Mouse (Mus musculus) forebrain, embryonic 15.5 days (tissue): ENCODE results near the gene Phpt1. TPM values are rescaled to one million over a fixed set of nuclear protein-coding genes. Genes with fewer than 3 reads are reported as not detected.
A peak's percentile ranks its signal among the peaks of the same experiment; 100 is the strongest.
"Not testable (repeated sequence)": the region's sequence is repeated elsewhere in the genome, so short reads cannot be mapped to it uniquely, and the experiment has no call there.

Experiments used
- ATAC-seq: fragments of 200-750 bp; cut with Nextera tagmentation; replicated peaks from 2 replicates; pipeline ENCODE4 v1.8.0; 2017; ENCODE audit warnings: mild to moderate bottlenecking, moderate TSS enrichment, moderate library complexity
- H3K27ac ChIP-seq: fragments of 300-500 bp; sonication (generic); replicated peaks from 2 replicates; pipeline ENCODE4 v1.5.1; 2015; ENCODE audit warnings: mild to moderate bottlenecking, inconsistent platforms
- H3K27me3 ChIP-seq: fragments of 300-500 bp; sonication (generic); 2 replicates; pipeline ENCODE4 v1.6.1; 2015; ENCODE audit warnings: inconsistent platforms
- H3K36me3 ChIP-seq: fragments of 300-500 bp; sonication (generic); 2 replicates; pipeline ENCODE4 v1.6.1; 2015; ENCODE audit warnings: mild to moderate bottlenecking, inconsistent platforms
- H3K4me1 ChIP-seq: fragments of 300-500 bp; sonication (generic); 2 replicates; pipeline ENCODE4 v1.6.1; 2015; ENCODE audit warnings: inconsistent platforms
- H3K4me2 ChIP-seq: fragments of 300-500 bp; sonication (generic); replicated peaks from 2 replicates; pipeline ENCODE4 v1.6.1; 2015; ENCODE audit warnings: mild to moderate bottlenecking, inconsistent platforms
- H3K4me3 ChIP-seq: fragments of 300-500 bp; sonication (generic); 2 replicates; pipeline ENCODE4 v1.5.1; 2015; ENCODE audit warnings: mild to moderate bottlenecking, inconsistent platforms
- H3K9ac ChIP-seq: fragments of 300-500 bp; sonication (generic); replicated peaks from 2 replicates; pipeline ENCODE4 v1.6.1; 2015; ENCODE audit warnings: mild to moderate bottlenecking, inconsistent platforms
- H3K9me3 ChIP-seq: fragments of 300-500 bp; sonication (generic); 2 replicates; pipeline ENCODE4 v1.6.1; 2016; ENCODE audit warnings: inconsistent platforms
- WGBS: fragments of 180-500 bp; shearing (Covaris S2); methylation state at CpG from one replicate; pipeline ENCODE4 v1.1.7; 2015; ENCODE audit warnings: mixed read lengths; 5-methylcytosine and 5-hydroxymethylcytosine counted together
- polyA plus RNA-seq: library from polyadenylated mRNA; unstranded; fragments of >200 nt; fragmentation: Nextera tagmentation; extraction: Ambion mirVana; gene quantifications from 2 replicates; pipeline ENCODE4 v1.2.1, GENCODE M21; 2015

Phpt1 gene
- polyA plus RNA-seq, 1 experiment from 2014 or later, result 151 TPM

DNA sequence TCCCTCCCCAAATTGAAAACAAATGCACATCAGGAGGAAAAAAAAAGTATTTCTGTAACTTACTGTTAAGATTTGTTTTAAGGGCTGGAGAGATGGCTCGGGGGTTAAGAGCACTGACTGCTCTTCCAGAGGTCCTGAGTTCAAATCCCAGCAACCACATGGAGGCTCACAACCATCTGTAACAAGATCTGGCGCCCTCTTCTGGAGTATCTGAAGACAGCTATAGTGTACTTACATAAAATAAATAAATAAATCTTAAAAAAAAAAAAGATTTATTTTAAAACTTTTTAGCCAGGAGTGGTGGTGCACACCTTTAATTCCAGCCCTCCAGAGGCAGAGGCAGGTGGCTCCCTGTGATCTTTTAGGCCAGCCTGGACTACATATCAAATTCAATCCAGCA is 19.5 kb downstream of the Phpt1 start:
- H3K9me3 ChIP-seq, H3K4me2 ChIP-seq, H3K27ac ChIP-seq, H3K9ac ChIP-seq, ATAC-seq, H3K36me3 ChIP-seq, H3K27me3 ChIP-seq, H3K4me3 ChIP-seq: not testable (repeated sequence)
- 50% methylated on average over 2 of the region's 2 CpGs for WGBS
- H3K4me1 ChIP-seq, result peaks cover 25% of the 10 kb centered on the region

DNA sequence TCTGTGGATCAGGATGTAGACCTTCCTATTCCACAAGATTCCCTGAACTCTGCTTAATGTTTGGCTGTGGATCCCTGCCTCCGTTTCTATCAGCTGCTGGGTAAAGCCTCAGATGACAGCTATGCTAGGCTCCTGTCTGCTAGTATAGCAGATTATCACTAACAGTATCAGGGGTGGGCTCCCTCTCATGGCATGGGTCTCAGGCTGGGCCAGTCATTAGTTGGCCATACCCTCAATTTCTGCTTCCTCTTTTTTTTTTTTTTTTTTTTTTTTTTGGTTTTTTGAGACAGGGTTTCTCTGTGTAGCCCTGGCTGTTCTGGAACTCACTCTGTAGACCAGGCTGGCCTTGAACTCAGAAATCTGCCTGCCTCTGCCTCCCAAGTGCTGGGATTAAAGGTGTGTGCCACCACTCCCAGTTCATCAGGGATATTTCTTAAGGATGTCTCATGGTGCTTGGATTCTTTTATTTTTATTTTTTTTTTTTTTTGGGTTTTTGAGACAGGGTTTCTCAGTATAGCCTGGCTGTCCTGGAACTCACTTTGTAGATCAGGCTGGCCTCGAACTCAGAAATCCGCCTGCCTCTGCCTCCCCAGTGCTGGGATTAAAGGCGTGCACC is 21.7 kb downstream of the Phpt1 start:
- H3K4me2 ChIP-seq, H3K27me3 ChIP-seq, H3K9me3 ChIP-seq, H3K4me3 ChIP-seq, H3K27ac ChIP-seq, H3K9ac ChIP-seq, ATAC-seq, H3K36me3 ChIP-seq: not testable (repeated sequence)
- H3K4me1 ChIP-seq, result peaks cover 11% of the 10 kb centered on the region
- WGBS, result 89% methylated on average over 4 of the region's 4 CpGs

DNA sequence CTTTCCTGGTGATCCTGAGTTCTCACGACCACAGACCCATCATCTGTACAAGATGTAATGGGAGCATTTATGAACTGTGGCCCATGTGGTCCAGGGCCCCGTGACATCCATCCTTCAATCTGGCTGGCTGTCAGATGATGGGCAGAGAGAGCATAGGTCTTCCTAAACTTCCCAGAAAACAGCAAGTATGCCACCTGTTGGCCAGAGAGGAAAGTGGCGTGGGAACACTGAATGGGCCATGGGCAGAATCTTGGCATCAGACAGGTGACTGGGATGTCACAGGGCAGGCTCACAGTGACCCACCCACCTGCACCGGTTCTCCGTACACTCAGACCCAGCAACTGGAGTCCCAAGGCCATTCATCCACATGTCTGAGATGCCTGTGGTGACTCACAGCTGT is 23.8 kb downstream of the Phpt1 start:
- peaks cover 9% of the 10 kb centered on the region for H3K4me1 ChIP-seq
- H3K4me3 ChIP-seq, result no peak overlapping the region
- H3K27ac ChIP-seq, result no peak overlapping the region
- 34% methylated on average over 5 of the region's 5 CpGs for whole genome bisulfite sequencing
- no peak overlapping the region for H3K4me2 ChIP-seq
- no peaks in the 10 kb centered on the region for H3K27me3 ChIP-seq
- no peak overlapping the region for H3K9ac ChIP-seq
- H3K36me3 ChIP-seq, result no peaks in the 10 kb centered on the region
- no peaks in the 10 kb centered on the region for H3K9me3 ChIP-seq
- no peak for ATAC-seq

GRCm38 (mm10) chr2:25549021-25549991 is 25.7 kb downstream of the Phpt1 start:
- Histone ChIP-seq H3K27ac (no peak overlapping the region), H3K9me3 (no peaks in the 10 kb centered on the region), H3K36me3 (no peaks in the 10 kb centered on the region), H3K27me3 (no peaks in the 10 kb centered on the region), H3K9ac (no peak overlapping the region), H3K4me1 (peaks cover 15% of the 10 kb centered on the region), H3K4me2 (no peak overlapping the region), H3K4me3 (no peak overlapping the region)
- ATAC-seq, result no peak
- WGBS, result 79% methylated on average over 9 of the region's 9 CpGs

DNA sequence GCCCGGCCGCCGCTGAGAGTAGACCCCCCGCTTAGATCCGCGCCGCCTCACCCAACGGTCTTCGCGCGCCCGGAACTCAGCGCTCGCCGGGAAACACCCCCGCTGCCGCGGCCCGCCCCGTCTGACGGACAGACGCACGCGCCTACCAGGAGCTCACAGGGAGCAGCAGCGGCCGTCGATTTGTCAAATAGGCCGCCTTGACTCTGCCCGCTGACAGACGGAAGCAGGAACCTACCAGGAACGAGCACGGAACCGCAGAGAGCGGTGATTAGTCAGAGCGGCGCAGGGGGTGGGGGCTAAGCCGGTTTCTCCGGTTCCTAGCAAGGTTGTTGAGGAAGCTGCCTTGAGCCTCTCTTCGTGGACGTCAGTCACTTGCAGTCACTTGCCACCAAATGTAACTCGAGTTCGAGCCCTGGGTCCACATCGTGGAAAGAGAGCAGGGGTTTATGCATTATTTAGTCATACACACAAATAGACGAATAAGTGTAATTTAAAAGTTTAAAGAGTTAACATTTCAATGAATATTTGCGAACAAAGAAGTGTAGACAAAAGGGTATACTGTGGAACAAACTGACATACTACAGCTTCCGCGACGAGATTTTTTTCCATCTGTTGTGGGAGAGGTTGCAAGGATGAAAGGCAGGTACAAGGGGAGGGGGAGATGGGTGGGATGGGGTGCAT is 28.1 kb downstream of the Phpt1 start, which contains the start of gene Traf2:
Gene Traf2 (minus strand): TSS at position 130 of the 681 bp plus-strand sequence.
- Histone ChIP-seq H3K9ac (peak within 1 kb of the TSS; percentile 57), H3K4me3 (peak within 1 kb of the TSS; percentile 59), H3K27me3 (no peaks in the 10 kb centered on the region), H3K4me2 (peak within 1 kb of the TSS; percentile 57), H3K9me3 (no peaks in the 10 kb centered on the region), H3K4me1 (peaks cover 15% of the 10 kb centered on the region), H3K36me3 (no peaks in the 10 kb centered on the region), H3K27ac (peak within 1 kb of the TSS; percentile 49; the same call in 1 of the 2 replicates)
- ATAC-seq, result peak; percentile 100
- 3% methylated on average over 48 of the region's 48 CpGs for WGBS

DNA sequence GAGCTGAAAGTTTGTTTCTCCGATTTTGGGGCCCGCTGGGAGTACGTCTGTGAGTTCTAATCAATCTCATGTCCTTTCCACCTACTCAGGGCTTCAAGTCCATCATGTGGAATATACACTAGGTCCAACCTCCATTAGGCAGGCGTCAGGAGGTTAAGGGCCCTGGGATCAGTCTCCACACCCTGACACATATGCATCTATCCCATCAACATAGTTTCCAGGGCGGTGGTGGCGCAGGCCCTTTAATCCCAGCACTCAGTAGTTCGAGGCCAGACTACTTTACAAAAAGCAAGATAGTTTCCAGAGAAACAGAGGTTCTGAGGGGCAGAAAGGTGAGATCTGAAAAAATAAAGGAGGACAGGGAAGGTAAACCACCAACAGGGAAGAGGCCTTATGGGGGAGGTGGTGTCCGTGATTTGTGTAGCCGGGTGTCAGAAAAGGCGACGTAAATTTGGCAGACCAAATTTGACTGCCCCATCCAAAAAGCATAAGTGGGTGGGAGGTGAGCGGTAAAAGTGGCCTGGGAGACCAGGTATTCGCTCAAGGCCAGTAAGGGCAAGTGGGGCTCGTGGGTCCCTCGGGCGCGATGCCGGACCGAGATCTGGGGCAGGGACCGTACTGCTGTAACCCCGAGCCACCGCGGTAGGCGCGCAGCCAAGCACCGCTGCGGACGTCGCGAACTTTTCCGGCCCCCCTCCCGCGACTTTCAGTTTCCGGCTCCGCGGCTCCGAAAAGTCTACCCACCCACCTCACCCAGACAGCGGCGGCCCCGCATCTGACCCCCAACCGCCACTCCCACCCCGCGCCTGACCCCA is 28.8 kb downstream of the Phpt1 start:
- peak overlapping the region; percentile 59 for H3K4me3 ChIP-seq
- H3K9ac ChIP-seq, result peak overlapping the region; percentile 57
- WGBS, result 8% methylated on average over 41 of the region's 43 CpGs
- H3K9me3 ChIP-seq, result no peaks in the 10 kb centered on the region
- H3K27me3 ChIP-seq, result no peaks in the 10 kb centered on the region
- peak overlapping the region; percentile 57 for H3K4me2 ChIP-seq
- peak; percentile 47 for ATAC-seq
- peak overlapping the region; percentile 49; the same call in 1 of the 2 replicates for H3K27ac ChIP-seq
- H3K4me1 ChIP-seq, result peaks cover 15% of the 10 kb centered on the region
- no peaks in the 10 kb centered on the region for H3K36me3 ChIP-seq

DNA sequence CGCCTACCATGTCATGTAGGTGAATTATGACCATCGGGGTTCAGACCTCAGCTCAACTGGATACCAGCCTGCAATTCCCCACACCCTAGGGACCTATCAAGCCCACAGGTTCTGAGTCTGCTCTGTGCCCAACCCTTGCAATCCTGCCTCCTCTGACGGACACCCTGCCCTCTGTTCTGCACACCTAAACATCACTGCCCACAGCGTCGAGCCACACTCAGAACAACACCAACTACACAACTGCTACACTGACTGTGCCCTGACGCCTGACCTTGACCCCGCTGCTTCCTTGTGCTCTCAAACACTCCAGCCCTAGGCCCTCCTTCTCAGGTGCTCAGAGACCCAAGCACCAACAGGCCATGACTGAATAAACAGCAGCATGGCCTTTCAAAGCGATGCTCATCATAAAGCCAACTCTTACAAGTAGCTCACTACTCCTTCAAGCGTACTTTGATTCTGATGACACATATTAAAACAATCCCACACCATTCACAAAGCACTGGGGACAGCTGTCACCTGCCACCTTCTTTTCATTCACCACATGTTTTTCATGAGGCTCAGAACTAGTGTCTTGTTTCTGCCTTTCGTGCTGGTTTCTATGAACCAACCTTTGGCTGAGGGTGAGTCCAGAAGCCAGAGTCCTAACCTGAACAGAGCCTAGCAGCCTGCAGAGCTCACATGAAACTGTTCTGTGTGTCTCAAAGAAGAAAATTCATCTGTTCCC is 33.2 kb downstream of the Phpt1 start:
- WGBS, result 88% methylated on average over 10 of the region's 10 CpGs

DNA sequence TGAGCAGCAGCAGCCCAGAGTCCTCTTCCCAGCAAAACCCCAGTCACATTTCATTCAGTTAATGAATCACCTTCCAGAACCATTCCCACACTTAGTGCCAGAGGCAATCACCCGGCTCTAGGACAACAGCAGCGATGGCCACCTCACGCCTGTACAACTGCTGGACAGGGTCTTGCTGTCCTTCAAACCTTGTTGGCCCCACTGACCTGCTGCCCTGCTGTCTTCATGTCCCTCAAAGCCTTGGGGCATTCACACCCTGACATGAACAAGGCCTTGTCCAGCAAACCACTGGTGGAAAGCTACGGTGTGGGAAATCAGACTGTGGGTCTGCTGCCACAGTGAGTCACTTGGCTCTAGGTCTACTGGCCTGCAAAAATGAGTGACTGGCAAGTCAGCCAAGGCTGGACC is 34.5 kb downstream of the Phpt1 start:
- H3K27me3 ChIP-seq, result no peaks in the 10 kb centered on the region
- H3K9me3 ChIP-seq, result no peaks in the 10 kb centered on the region
- H3K4me1 ChIP-seq, result no peaks in the 10 kb centered on the region
- no peak overlapping the region for H3K27ac ChIP-seq
- H3K9ac ChIP-seq, result no peak overlapping the region
- no peak overlapping the region for H3K4me3 ChIP-seq
- peaks cover 17% of the 10 kb centered on the region for H3K36me3 ChIP-seq
- ATAC-seq, result no peak
- WGBS, result 95% methylated on average over 4 of the region's 4 CpGs
- no peak overlapping the region for H3K4me2 ChIP-seq

More for the DNA sequence above, 33.2 kb downstream of the Phpt1 start:
- peaks cover 7% of the 10 kb centered on the region; the same call in 1 of the 2 replicates for H3K36me3 ChIP-seq
- no peak overlapping the region for H3K4me2 ChIP-seq
- no peak for ATAC-seq
- no peaks in the 10 kb centered on the region for H3K9me3 ChIP-seq
- H3K4me1 ChIP-seq, result peaks cover 8% of the 10 kb centered on the region
- H3K9ac ChIP-seq, result no peak overlapping the region
- H3K27me3 ChIP-seq, result no peaks in the 10 kb centered on the region
- no peak overlapping the region for H3K27ac ChIP-seq
- no peak overlapping the region for H3K4me3 ChIP-seq

DNA sequence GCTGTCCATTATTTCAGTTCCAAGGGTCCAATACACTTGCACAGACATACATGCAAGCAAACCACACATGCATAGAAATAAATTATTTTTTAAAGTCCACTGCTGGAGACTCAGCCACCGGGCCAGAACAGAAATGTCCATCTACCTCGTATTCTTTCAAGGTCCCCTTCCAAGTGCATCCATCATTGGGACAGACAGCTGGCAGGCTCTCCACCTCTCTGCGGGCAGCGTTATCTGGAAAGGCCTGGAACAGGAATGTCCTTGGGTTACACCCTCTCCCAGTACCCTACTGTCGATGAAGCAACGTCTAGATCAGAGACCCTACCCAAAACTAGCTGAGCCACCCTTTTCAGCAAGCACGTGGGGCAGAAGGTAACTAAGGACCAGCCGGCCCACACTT is 38.5 kb downstream of the Phpt1 start:
- H3K27me3 ChIP-seq, result no peaks in the 10 kb centered on the region
- no peaks in the 10 kb centered on the region for H3K4me1 ChIP-seq
- H3K4me3 ChIP-seq, result no peak overlapping the region
- H3K36me3 ChIP-seq, result peaks cover 19% of the 10 kb centered on the region
- no peak for ATAC-seq
- no peak overlapping the region for H3K27ac ChIP-seq
- no peak overlapping the region for H3K9ac ChIP-seq
- WGBS, result 94% methylated on average over 8 of the region's 8 CpGs
- no peaks in the 10 kb centered on the region for H3K9me3 ChIP-seq
- H3K4me2 ChIP-seq, result no peak overlapping the region

DNA sequence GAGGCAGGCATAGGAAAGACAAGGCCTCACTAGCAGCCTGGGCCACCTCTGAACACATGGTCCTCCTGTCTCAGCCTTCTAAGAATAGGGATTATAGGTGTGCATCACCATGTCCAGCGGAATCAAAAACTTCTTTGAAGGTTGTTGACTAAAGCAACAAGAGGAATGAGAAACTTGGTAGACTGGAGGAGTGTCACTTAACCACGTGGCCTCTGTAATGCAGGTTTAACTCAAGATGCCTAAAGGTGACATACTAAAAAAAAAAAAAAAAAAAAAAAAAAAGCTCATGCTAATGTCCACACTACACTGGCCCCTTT is 40.2 kb downstream of the Phpt1 start:
- Histone ChIP-seq H3K27me3 (no peaks in the 10 kb centered on the region), H3K4me3 (no peak overlapping the region), H3K9ac (no peak overlapping the region), H3K4me1 (no peaks in the 10 kb centered on the region), H3K9me3 (no peaks in the 10 kb centered on the region), H3K4me2 (no peak overlapping the region), H3K27ac (no peak overlapping the region), H3K36me3 (peaks cover 25% of the 10 kb centered on the region)
- ATAC-seq, result no peak
- 96% methylated on average over 2 of the region's 2 CpGs for WGBS
